14 mouse cellular contexts compared by ENCODE assay signal in genomic region chr17:15252187-15252586, GRCm38 (mm10).
DNase-seq lines count a peak whose midpoint lies in the region.
"Had no signal": no experiment of that assay in that cellular context is flagged by ENCODE, and none has a peak within 500 bp of the region (broad histone marks: within the 10 kb centered on the region; RNA-seq: fewer than 3 reads in every experiment).

No protein-coding gene starts in this region.

- DNase-seq in gastrocnemius, adult 18-20 months (ENCODE audit: low spot score) = peak; percentile 24
- no peak for DNase-seq in gastrocnemius, postnatal 25 days
- peak; percentile 59 for DNase-seq in retina, postnatal 1 day
- no peak for DNase-seq in retina, embryonic 14.5 days (ENCODE audit: low spot score)
- DNase-seq in brain, adult 2 months (ENCODE audit: low read depth, low spot score) = peak; percentile 76
- DNase-seq in skeletal muscle tissue, adult 2 months (ENCODE audit: low read depth, low spot score) = peak; percentile 35
- no peak for DNase-seq in neural tube, embryonic 10.5 days (ENCODE audit: extremely low spot score, low spot score)
- no peak for DNase-seq in layer of hippocampus, adult 9-11 months
- DNase-seq: adrenal gland, postnatal 10 days; adrenal gland, postnatal 36 days; cerebellum, adult 11 months; cerebellum, postnatal 10 days; forebrain, postnatal 0 days; gastrocnemius, postnatal 10 days had no signal

Comparison
In these comparisons a context has a peak if more than half of its experiments do, and no peak if none do; other contexts are left out.
1. DNase-seq: peak in gastrocnemius, adult 18-20 months (single experiment), retina, postnatal 1 day (single experiment), brain, adult 2 months (single experiment) and skeletal muscle tissue, adult 2 months (single experiment); none in gastrocnemius, postnatal 25 days (single experiment), retina, embryonic 14.5 days (single experiment), neural tube, embryonic 10.5 days (single experiment) and layer of hippocampus, adult 9-11 months (single experiment).